Mouse (Mus musculus) mouse trophoblast stem cell (cell line): ENCODE data around the gene Acvr1.

Source experiments
- in situ Hi-C, 2 experiments: fragments of 300-500 bp; cut with MseI, MboI; formaldehyde crosslinking; loops; 2 replicates in 1 of 2; 3 replicates in 1 of 2; pipeline ENCODE4 v1.15.1; 2025

Gene Acvr1

GRCm38 (mm10) chr2:58417684-58418083 lies 149.3 kb downstream of the Acvr1 start:
- in situ Hi-C loops, result loop anchor here (10.0 to 25.0 kb wide), 2 partner anchors 213 to 380 kb away; no protein-coding TSS in a partner anchor

DNA sequence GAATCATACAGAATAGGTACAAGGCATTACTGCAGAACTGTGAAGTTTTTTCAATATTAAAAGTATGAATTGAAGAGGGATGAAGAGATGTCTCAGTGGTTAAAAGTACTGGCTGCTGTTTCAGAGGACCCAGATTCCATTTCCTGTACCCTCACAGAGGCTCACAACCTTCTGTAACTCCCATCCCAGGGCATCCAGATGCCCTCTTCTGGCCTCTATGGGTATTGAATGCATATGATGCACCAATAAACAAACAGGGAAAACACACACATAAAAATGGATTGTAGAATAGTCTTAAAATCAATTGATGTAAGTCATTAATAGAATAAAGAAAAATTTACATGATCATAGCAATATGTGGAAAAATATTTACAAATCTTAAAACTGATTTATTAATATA lies 151.9 kb downstream of the Acvr1 start:
- in situ Hi-C loops, result loop anchor here (10.0 to 25.0 kb wide), 2 partner anchors 210 to 378 kb away; no protein-coding TSS in a partner anchor

GRCm38 (mm10) chr2:58408926-58409634 lies 157.9 kb downstream of the Acvr1 start:
- in situ Hi-C loops, result loop anchor here (25.0 kb wide), 1 partner anchor 372 kb away; no protein-coding TSS in a partner anchor

- in situ Hi-C loops, result loop anchor here (25.0 kb wide), 1 partner anchor 366 kb away; no protein-coding TSS in a partner anchor
These were observed 163.5 kb downstream of the Acvr1 start for GRCm38 (mm10) chr2:58403481-58403880.

GRCm38 (mm10) chr2:58388601-58389000 lies 178.4 kb downstream of the Acvr1 start:
- in situ Hi-C loops, result no loop called here

DNA sequence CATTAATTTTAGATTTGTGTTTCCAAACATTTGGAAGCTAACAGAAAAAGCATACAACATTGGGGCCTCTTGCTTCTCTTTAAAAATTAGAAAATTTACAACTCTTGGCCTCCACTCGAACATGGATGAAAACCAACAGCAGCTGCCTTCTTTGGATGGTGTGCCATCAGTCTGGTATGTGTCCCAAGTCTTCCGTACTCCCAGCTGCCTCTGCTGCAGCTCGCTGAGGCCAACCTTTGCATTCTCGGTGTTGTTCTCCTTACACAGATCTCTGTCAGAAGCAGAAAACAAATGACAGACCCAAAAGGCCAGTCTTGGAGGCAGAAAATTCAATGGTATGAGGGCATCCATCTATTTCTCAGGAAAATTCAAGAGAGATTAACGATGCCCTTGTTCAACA lies 186.9 kb downstream of the Acvr1 start:
- in situ Hi-C loops, result no loop called here

DNA sequence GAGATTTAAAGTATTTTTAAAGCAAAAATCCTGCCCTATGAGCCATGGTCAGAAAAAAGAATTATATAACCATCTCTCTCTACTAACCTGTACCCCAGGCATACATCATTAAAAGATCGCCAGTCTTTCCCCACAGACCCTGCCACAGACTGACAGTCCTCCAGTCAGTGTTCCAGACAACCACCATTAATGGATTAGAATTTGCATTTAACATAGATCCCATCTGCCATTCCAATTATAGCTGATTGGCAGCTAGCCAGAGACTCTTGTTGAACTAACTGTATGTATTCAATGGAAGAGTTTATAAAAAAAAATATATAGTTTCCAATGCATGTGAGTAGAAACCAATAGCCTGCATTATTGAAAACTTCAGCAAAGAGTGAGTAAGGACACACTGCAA lies 187.5 kb downstream of the Acvr1 start:
- in situ Hi-C loops, result no loop called here

GRCm38 (mm10) chr2:58377417-58378130 lies 189.4 kb downstream of the Acvr1 start:
- in situ Hi-C loops, result no loop called here

- in situ Hi-C loops, result no loop called here
These were observed 200.8 kb downstream of the Acvr1 start for GRCm38 (mm10) chr2:58366196-58366595.

GRCm38 (mm10) chr2:58361361-58362046 lies 205.5 kb downstream of the Acvr1 start:
- in situ Hi-C loops, result no loop called here

GRCm38 (mm10) chr2:58358132-58358460 lies 208.9 kb downstream of the Acvr1 start:
- in situ Hi-C loops, result no loop called here

DNA sequence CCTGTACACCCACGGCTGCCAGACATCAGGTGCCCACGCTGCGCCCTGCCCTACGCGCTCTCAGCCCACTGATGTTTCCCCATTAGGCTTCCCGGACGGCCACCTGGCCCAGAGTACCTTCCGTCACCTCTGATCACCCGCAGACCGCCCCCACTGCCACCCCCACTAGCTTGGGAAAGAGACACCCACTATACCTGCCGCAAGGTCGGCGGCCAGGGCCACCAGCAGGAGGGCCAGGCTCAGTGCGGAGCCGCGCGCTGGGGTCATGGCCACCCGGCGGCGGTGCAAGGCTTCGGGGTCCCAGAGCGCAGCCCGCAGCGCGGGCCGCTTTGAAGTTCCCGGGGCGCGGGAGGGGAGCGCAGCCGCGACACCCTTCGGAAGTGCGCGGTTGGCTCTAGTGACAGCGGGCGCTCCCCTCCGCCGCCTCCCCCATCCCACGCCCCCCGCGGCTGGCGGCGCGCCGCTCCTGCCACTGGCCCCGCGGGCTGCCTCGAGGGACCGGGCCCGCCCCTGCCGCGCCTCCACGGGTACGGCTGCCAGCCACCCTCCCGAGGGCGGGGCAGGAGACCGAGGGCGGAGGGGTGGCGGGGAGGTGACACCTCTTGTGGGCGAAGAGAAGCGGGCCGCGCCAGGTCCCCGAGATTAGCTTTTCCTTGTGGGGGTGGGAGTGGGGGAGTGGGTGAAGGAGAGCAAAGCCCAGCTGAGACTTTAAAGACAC lies 209.4 kb downstream of the Acvr1 start, which contains the start of gene Acvr1c:
Acvr1c (minus strand) TSS at position 482 of the 718 bp plus-strand sequence.
- in situ Hi-C loops, result no loop called here

DNA sequence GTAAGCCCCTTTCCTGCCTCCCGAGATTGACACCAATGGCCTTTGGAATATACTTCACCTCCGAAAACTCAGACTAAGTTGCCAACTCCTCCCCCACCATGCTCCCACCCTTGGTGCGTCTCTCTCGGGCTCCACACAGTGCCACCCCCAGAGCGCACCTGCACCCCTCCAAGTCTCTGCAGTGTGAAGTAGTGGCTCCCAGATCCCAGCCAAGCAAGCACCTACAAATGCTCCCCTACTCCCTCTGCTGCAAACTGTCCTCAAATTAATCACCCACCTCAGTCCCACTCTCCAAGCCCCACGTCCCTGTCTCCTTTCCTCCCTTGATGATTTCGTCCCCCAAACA lies 209.9 kb downstream of the Acvr1 start:
- in situ Hi-C loops, result no loop called here

GRCm38 (mm10) chr2:58354389-58354788 lies 212.6 kb downstream of the Acvr1 start:
- in situ Hi-C loops, result no loop called here

DNA sequence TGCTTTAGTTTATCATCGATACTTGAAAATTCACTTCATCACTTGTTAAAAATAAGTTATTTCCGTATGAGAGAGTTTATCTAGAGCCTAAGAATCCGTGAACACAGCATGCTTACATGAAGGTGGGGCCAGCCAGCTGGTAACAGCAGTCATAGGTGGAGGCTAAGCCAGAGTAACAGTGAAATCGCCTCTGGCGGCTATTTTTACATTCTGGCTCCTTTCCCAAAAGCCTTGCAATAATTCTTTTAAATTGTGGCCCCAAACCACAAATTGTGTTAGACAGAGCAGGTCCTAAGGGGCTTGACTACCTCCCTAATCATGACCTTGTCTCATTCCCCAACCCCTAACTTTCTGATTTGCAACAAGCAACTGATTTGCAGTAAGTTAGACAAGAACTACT lies 214.1 kb downstream of the Acvr1 start:
- in situ Hi-C loops, result no loop called here

DNA sequence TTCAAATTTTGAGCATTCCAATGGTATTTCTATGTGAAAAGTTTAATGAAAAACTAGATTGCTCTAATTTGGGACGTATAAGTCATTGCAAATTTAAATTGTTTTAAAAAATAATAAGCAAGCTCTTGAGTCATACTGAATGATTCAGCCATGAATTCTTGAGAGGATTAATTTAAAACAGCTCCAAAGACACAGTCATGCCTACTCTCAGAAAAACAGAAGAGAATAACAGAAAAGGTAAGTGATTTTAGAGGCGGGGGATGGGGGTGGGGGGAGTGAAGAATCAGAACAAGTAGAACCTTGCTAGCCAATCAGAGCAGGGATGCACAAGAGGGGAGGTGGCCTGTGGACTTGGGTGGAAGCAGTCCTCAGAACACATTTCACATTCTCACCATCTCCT lies 216.3 kb downstream of the Acvr1 start:
- in situ Hi-C loops, result no loop called here
